Mouse (Mus musculus) liver, embryonic 18 days (tissue): ENCODE measurements around the gene Gimap7. TPM values are rescaled to one million over a fixed set of nuclear protein-coding genes. Genes with fewer than 3 reads are reported as not detected.

ENCODE experiments used
- polyA plus RNA-seq: library from polyadenylated mRNA; depleted of rRNA; stranded (reverse); fragments of >200 nt; gene quantifications from 2 replicates; pipeline ENCODE4 v1.2.3, GENCODE M21; 2012; rRNA removed

Gene Gimap7
- 0.06 and 0.25 TPM in 2 replicates for polyA plus RNA-seq

DNA sequence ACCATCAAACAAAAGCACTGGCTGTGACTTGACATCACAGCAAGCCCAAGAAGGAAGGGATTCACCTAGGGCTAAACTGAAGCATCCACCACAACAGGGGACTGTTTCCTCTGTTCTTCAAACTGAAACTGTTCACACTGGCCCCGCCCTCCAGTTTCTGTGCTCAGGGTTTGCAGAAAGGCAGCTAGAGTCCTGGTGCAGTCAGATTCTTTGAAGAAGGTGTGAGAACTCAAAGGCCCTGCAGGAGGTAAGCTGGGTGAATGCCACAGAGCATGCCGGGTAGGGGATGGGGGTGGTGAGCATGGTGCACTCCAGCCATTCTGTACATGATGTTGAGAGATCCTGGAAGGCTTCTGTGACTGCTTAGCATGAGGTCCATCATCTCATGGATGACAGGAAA lies at the start of gene Gimap7, which contains the start of gene Gm28053:
Gene Gimap7, plus strand, starts transcription at position 167 of the 400 bp plus-strand sequence.
Gene Gm28053, plus strand, starts transcription at position 153 of the 400 bp plus-strand sequence.

DNA sequence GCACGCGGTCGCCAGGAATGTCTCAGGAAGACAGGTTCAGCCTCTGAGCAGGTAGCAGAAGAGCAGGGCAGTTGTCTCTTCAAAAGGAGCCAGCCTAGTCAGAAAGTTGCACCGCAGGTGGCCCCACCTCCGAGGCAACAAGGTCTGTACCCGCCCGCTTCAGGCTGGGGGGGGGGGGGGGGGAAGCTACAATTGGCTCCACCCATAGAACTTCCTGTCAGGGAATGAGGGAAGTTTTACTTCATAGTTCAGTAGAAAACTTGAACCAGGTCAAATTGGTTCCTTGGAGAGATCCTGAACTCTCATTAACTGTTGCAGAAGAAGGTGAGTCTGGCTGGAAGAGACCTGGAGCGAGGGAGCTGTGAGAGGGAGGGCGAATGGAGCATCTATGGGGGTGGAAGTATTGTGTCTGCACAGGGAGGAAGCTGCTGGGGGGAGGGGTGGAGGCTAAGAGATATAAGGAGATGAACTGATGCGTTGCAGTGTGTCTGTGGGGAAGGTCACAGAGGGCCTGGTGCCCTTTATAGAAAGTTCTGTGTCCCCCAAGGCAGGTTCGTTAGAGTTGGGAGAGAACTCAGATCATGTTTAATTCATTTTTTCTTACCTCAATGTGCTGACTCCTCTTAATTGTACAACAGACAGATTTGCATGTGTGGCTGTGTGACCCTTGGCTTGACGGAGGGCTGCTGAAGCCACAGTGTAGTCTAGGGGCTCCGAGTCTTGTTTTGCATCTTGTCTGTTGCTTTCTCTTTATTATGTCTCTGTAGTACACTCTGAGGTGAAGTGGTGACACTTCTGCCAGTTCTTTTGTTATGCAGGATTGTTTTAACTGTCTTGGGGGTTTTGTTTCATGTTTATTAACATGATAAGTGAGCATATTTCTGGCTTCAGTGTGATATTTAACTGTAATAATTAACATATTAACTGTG lies 42.2 kb upstream of the Gimap7 start, which contains the start of gene Gimap9:
Gene Gimap9, plus strand, starts transcription at position 199 of the 929 bp plus-strand sequence.

DNA sequence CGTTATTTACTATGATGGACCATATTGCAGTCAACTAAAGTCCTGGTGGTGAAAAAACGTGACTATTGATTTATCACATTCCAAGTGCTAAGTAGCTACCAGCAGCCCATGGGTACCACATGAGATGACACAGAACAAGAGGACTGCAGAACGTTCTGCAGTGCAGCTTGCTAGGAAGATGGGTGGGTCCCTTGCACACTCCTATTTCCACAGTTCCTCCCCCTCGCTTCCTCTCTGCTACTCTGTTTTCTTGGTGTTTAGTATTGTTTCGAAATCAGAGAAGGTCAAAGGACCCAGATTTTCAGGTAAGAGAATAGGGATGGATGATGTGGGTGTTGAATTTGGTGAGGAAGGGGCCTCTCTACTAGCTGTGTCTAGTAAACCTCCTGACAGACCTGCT lies 34.1 kb upstream of the Gimap7 start, which contains the start of gene Gimap4:
Gene Gimap4, plus strand, starts transcription at position 231 of the 400 bp plus-strand sequence.

DNA sequence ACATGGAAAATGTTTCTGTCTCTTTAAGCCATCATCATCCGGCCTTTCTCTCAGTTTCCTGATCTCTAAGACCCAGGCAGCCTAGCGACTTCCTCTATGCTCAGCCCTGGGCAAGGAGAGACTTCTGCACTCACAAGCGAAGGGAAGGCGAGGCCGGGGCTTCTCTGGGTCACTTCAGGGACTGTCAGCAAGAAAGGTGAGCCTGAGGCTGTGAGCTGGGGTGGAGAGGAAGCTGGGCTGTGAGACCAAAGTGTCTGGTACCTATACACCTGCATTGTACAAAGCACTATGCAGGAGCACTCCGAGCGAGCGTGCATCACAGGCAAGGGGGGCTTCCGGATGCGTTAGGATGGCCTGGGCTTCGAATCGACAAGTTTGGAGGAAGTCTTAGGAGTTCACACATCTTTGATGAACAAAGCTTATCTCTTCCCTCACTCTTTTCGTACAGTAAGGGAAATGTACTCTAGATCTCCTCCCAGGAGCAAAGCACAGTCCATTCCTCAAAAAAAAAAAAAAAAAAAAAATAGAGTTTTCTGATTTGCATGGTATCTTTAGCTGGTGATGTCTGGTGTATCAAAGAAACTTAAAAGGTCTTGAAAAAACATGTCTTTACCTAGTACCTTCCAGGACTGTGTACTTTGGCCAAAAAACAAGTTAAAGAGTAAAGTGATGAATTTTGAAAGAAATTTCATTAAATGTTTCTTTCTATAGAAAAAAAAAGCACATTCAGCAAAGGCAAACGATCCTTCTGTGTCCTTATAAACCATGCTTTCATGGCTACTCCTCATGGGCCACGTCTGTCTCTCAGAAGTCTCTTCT lies 20.7 kb downstream of the Gimap7 start, which contains the start of gene Gimap1:
Gene Gimap1, plus strand, starts transcription at position 94 of the 819 bp plus-strand sequence.

DNA sequence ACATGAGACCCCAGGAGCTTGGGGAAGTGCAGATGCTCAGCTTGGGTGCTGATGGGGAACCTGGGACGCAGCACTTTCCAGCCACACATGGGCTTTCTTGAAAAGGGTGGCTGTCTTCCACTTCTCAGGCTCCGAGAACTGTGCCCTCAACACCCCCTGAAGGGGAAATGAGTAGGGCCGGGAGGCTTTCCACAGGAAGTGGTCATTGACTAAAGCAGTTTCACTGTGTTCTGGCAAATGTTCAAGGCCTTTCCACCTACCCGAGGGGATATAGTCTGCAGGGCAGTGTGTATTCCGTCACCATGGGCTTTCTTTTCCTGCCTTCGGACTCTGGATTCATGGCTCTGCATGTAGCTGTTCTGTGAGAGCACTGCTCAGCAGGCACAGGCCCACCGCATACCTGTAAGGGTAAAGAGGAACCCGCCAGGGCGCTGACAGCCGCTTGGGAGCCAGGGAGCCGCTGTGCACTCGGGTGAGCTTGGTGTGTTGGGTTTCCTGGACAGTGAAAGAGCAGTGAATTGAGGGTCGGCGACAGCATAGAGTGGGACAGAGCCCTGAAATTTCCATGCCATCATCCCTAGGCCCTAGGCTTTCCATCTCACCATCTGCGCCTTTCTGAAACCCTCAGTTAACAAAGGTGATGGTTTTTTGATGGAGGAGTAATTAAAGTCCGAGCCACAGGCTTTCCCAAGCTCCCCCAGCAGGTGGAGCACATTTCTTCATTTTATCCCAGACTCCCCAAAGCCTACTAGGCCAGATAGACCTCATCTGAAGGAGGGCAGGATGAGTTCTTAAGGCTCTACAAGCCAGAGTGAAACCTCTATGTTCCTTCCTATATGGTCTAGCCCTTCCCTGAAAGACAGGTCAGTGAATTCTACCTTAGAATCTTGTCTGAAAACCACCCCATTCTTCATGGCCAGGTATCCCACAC lies 27.8 kb downstream of the Gimap7 start, which contains the start of gene Gimap5:
Gene Gimap5, plus strand, starts transcription at position 239 of the 931 bp plus-strand sequence.

DNA sequence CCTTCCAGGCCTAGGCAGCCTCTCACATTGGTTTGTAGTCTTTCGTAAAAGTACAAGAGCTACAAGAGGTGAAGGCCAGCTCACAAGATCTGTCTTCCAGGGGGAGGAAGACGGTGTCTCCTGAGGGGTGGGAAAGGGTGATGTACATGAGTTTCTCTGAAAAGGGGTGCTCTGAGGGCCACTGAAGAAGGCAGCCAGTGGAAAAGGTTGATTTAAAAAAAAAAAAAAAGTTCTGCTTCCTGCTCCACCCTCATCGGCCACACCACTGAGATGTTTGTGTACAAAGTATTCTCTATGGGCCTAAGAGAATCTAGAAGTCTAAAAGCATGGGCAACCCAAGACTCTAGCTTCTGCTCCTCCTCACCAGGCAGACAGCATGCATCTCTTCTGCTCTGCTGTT lies 52.3 kb downstream of the Gimap7 start, which contains the start of gene Gimap3:
Gene Gimap3, minus strand, starts transcription at position 156 of the 400 bp plus-strand sequence.

Other genes starting within 250 kb of the Gimap7 start
- gene Atp6v0e2, start 181.0 kb upstream of the Gimap7 start, polyA plus RNA-seq = 0.55 and 0.67 TPM in 2 replicates
- gene Lrrc61, start 163.8 kb upstream of the Gimap7 start, polyA plus RNA-seq = 3.1 and 4.0 TPM in 2 replicates
- gene Rarres2, start 145.8 kb upstream of the Gimap7 start, polyA plus RNA-seq = 77.7 and 123 TPM in 2 replicates
- 0.37 TPM in 1 of 2 replicates, not detected in the other for gene Gm45021, start 129.0 kb upstream of the Gimap7 start, polyA plus RNA-seq
- gene Repin1, start 124.7 kb upstream of the Gimap7 start, polyA plus RNA-seq = 18.1 and 19.4 TPM in 2 replicates
- gene Gm44965, start 124.7 kb upstream of the Gimap7 start, polyA plus RNA-seq = not detected in 2 replicates
- 1.7 and 2.2 TPM in 2 replicates for gene Zfp775, start 116.6 kb upstream of the Gimap7 start, polyA plus RNA-seq
- 0.20 and 0.21 TPM in 2 replicates for gene AI854703, start 91.9 kb upstream of the Gimap7 start, polyA plus RNA-seq
- gene Gimap8, start 71.4 kb upstream of the Gimap7 start, polyA plus RNA-seq = 2.7 and 3.0 TPM in 2 replicates
- 6.6 and 7.7 TPM in 2 replicates for gene Gimap9, start 42.5 kb upstream of the Gimap7 start, polyA plus RNA-seq
- 11.2 and 11.3 TPM in 2 replicates for gene Gimap4, start 34.1 kb upstream of the Gimap7 start, polyA plus RNA-seq
- 8.6 and 9.2 TPM in 2 replicates for gene Gimap6, start 10.4 kb upstream of the Gimap7 start, polyA plus RNA-seq
- gene Gm28053, start within 50 bp of the Gimap7 start, polyA plus RNA-seq = 0.65 and 0.77 TPM in 2 replicates
- 2.8 and 3.0 TPM in 2 replicates for gene Gimap1, start 20.4 kb downstream of the Gimap7 start, polyA plus RNA-seq
- gene Gimap5, start 27.6 kb downstream of the Gimap7 start, polyA plus RNA-seq = 3.1 TPM in 2 replicates
- gene Gimap3, start 52.2 kb downstream of the Gimap7 start, polyA plus RNA-seq = 0.42 and 0.68 TPM in 2 replicates
- gene Tmem176a, start 122.3 kb downstream of the Gimap7 start, polyA plus RNA-seq = 58.6 and 68.3 TPM in 2 replicates
- 220 and 232 TPM in 2 replicates for gene Tmem176b, start 122.9 kb downstream of the Gimap7 start, polyA plus RNA-seq
- 0.08 and 0.23 TPM in 2 replicates for gene Aoc1, start 154.3 kb downstream of the Gimap7 start, polyA plus RNA-seq
- not detected in 2 replicates for gene 1600015I10Rik, start 211.3 kb downstream of the Gimap7 start, polyA plus RNA-seq